Mouse (Mus musculus) kidney, adult 2 months (tissue): Measurements from ENCODE around the gene Rps6ka1.

Experiments used
- CTCF ChIP-seq: fragments of 200-500 bp; conservative IDR thresholded peaks from 2 replicates; pipeline ENCODE4 v1.5.1; 2011; ENCODE audit warnings: low read depth, mild to moderate bottlenecking, control low read depth, low read length, moderate library complexity, mixed read lengths; ENCODE audit not compliant: insufficient read depth, insufficient read length
- POLR2A ChIP-seq: fragments of 200-500 bp; IDR thresholded peaks from one replicate; pipeline ENCODE4 v1.6.1; 2011; ENCODE audit warnings: low read depth, low read length, control low read depth

DNA sequence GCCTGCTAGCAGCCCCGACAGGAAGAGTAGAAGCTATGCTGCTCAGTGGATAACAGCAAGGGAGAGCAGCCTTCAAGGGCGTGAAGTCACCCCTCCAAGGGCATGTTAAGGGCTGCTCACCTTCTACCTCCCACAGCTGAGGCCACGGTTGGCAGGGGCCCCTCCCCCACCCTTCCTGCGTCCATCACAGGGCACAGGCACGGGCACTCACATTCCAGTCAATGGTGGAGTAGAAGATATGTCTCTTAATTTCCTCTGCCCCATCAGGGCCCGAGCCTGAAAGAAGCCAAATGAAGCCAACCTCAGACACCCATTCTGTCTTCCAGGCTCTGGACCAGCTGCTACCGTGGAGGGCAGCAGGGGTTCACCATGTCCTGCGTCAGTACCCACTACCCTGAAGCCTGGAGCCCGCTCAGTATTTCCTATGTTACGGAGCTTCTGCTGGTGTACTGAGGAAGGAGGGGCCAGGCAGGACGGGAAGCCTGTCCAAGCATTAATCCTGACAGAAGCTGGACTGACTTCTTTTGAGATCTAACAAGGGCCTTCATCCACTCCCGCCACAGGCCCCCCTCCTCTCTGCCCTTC, 23.7 kb downstream of the Rps6ka1 start:
- no peak for TF ChIP-seq CTCF
- no peak for TF ChIP-seq POLR2A
